Mouse (Mus musculus) cortical plate, adult 2 months (tissue): ENCODE measurements around the gene Aup1.

Source experiments
- CTCF ChIP-seq: fragments of 200-500 bp; IDR thresholded peaks from 2 replicates; pipeline ENCODE4 v1.5.1; 2011; ENCODE audit warnings: mild to moderate bottlenecking, control low read depth, low read length; ENCODE audit not compliant: insufficient read depth; ENCODE audit errors: extremely low read depth
- POLR2A ChIP-seq: fragments of 200-500 bp; IDR thresholded peaks from 2 replicates; pipeline ENCODE4 v1.6.1; 2011; ENCODE audit warnings: mild to moderate bottlenecking, low read length, control low read depth; ENCODE audit not compliant: insufficient read depth; ENCODE audit errors: extremely low read depth

DNA sequence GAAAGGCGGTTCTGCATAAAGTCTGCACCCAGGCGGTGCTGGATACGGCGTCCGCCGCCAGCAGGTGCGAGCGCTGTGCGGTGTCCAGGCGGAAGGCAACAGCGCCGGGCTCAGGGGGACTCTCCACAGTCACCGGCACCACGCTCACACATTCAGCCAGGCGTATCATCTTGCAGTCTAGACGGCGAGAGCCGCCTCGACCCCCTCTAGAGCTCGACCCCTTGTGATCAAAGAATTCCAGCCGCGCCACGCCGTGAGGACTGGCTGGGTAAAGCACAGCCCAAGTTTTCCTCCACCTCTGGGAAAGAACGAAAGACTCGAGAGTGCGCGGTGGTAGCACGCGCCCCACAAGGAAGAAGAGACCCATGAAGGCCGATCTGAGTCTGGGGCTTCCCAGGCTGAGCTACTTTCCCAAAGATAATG lies 21.5 kb upstream of the Aup1 start:
- TF ChIP-seq CTCF (no peak), POLR2A (no peak)
